Mouse (Mus musculus) embryonic facial prominence, embryonic 11.5 days (tissue): ENCODE data around the gene Gnaq. TPM values are rescaled to one million over a fixed set of nuclear protein-coding genes. Genes with fewer than 3 reads are reported as not detected.

Source experiments
- ATAC-seq: fragments of 200-750 bp; cut with Nextera tagmentation; replicated peaks from 2 replicates; pipeline ENCODE4 v1.8.0; 2017; ENCODE audit warnings: low read depth; ENCODE audit not compliant: insufficient number of reproducible peaks, low FRiP score, low TSS enrichment
- DNase-seq: peaks from one replicate; pipeline ENCODE4 v3.0.0-alpha.2; 2015; ENCODE audit warnings: low spot score
- H3K27ac ChIP-seq: fragments of 300-500 bp; sonication (generic); replicated peaks from 2 replicates; pipeline ENCODE4 v1.5.1; 2014; ENCODE audit warnings: mild to moderate bottlenecking, low read depth, low read length, control low read depth
- H3K27me3 ChIP-seq: fragments of 300-500 bp; sonication (generic); 2 replicates; pipeline ENCODE4 v1.6.1; 2014; ENCODE audit warnings: mild to moderate bottlenecking, low read length, moderate library complexity, mixed read lengths; ENCODE audit not compliant: control insufficient read depth, insufficient read depth
- H3K36me3 ChIP-seq: fragments of 300-500 bp; sonication (generic); replicated peaks from 2 replicates; pipeline ENCODE4 v1.6.1; 2014; ENCODE audit warnings: low read depth, mild to moderate bottlenecking, low read length, moderate library complexity, mixed read lengths; ENCODE audit not compliant: control insufficient read depth, insufficient read depth
- H3K4me1 ChIP-seq: fragments of 300-500 bp; sonication (generic); 2 replicates; pipeline ENCODE4 v1.6.1; 2014; ENCODE audit warnings: low read length, mixed read lengths; ENCODE audit not compliant: control insufficient read depth, insufficient read depth
- H3K4me2 ChIP-seq: fragments of 300-500 bp; sonication (generic); 2 replicates; pipeline ENCODE4 v1.6.1; 2014; ENCODE audit warnings: low read depth, mild to moderate bottlenecking, control low read depth, low read length, moderate library complexity
- H3K4me3 ChIP-seq: fragments of 300-500 bp; sonication (generic); 2 replicates; pipeline ENCODE4 v1.5.1; 2014; ENCODE audit warnings: low read depth, low read length, control low read depth
- H3K9ac ChIP-seq: fragments of 300-500 bp; sonication (generic); replicated peaks from 2 replicates; pipeline ENCODE4 v1.6.1; 2014; ENCODE audit warnings: mild to moderate bottlenecking, control low read depth, low read length
- H3K9me3 ChIP-seq: fragments of 300-500 bp; sonication (generic); replicated peaks from 2 replicates; pipeline ENCODE4 v1.6.1; 2016; ENCODE audit warnings: mild to moderate bottlenecking, low read length, inconsistent platforms, mixed read lengths; ENCODE audit not compliant: control insufficient read depth
- WGBS: fragments of 180-500 bp; shearing (Covaris S2); extraction: QIAGEN DNeasy Blood & Tissue Kit; methylation state at CpG from one replicate; pipeline ENCODE4 v1.1.7; 2014; 5-methylcytosine and 5-hydroxymethylcytosine counted together
- polyA plus RNA-seq: library from polyadenylated mRNA; unstranded; fragments of >200 nt; fragmentation: Nextera tagmentation; extraction: Ambion mirVana; gene quantifications from 2 replicates; pipeline ENCODE4 v1.2.1, GENCODE M21; 2014

Gnaq gene
- polyA plus RNA-seq, 1 experiment from 2014 or later, result 16.2 TPM

GRCm38 (mm10) chr19:16204776-16205680 is 72.4 kb downstream of the Gnaq start:
- WGBS, result 79% methylated on average over 7 of the region's 7 CpGs
- Histone ChIP-seq H3K27me3 (no peaks in the 10 kb centered on the region), H3K36me3 (no peaks in the 10 kb centered on the region), H3K4me1 (no peaks in the 10 kb centered on the region), H3K4me2 (no peak overlapping the region), H3K4me3 (no peak overlapping the region), H3K27ac (no peak overlapping the region), H3K9ac (no peak overlapping the region), H3K9me3 (no peaks in the 10 kb centered on the region)
- no peak for ATAC-seq
- DNase-seq, result no peak

- WGBS, result 90% methylated on average over 2 of the region's 2 CpGs
- no peak for ATAC-seq
- no peak overlapping the region for H3K9ac ChIP-seq
Observed at GRCm38 (mm10) chr19:16209616-16210015, 77.0 kb downstream of the Gnaq start.

GRCm38 (mm10) chr19:16214946-16215345 is 82.3 kb downstream of the Gnaq start:
- no peak for DNase-seq
- 82% methylated on average over 6 of the region's 6 CpGs for WGBS
- Histone ChIP-seq H3K9ac (no peak overlapping the region), H3K4me3 (no peak overlapping the region), H3K4me2 (no peak overlapping the region), H3K27me3 (no peaks in the 10 kb centered on the region), H3K36me3 (no peaks in the 10 kb centered on the region), H3K9me3 (no peaks in the 10 kb centered on the region), H3K4me1 (no peaks in the 10 kb centered on the region), H3K27ac (no peak overlapping the region)
- ATAC-seq, result no peak

More at GRCm38 (mm10) chr19:16209616-16210015, 77.0 kb downstream of the Gnaq start:
- Histone ChIP-seq H3K27me3 (no peaks in the 10 kb centered on the region), H3K4me2 (no peak overlapping the region), H3K36me3 (no peaks in the 10 kb centered on the region), H3K4me1 (no peaks in the 10 kb centered on the region), H3K4me3 (no peak overlapping the region), H3K9me3 (no peaks in the 10 kb centered on the region), H3K27ac (no peak overlapping the region)
- DNase-seq, result no peak

- Histone ChIP-seq H3K4me1 (no peaks in the 10 kb centered on the region), H3K9me3 (no peaks in the 10 kb centered on the region), H3K4me3 (no peak overlapping the region), H3K9ac (no peak overlapping the region), H3K4me2 (no peak overlapping the region), H3K27me3 (no peaks in the 10 kb centered on the region), H3K27ac (no peak overlapping the region), H3K36me3 (no peaks in the 10 kb centered on the region)
- ATAC-seq (no peak), DNase-seq (no peak)
- 92% methylated on average over 2 of the region's 2 CpGs for WGBS
Observed at GRCm38 (mm10) chr19:16215430-16216016, 82.9 kb downstream of the Gnaq start.

GRCm38 (mm10) chr19:16219978-16220377 is 87.3 kb downstream of the Gnaq start:
- ATAC-seq, result no peak
- no peak overlapping the region for H3K27ac ChIP-seq
- H3K4me2 ChIP-seq, result no peak overlapping the region
- H3K36me3 ChIP-seq, result no peaks in the 10 kb centered on the region
- no peak overlapping the region for H3K9ac ChIP-seq
- DNase-seq, result no peak
- 90% methylated on average over 4 of the region's 4 CpGs for WGBS
- no peak overlapping the region for H3K4me3 ChIP-seq
- no peaks in the 10 kb centered on the region for H3K27me3 ChIP-seq
- H3K4me1 ChIP-seq, result no peaks in the 10 kb centered on the region
- no peaks in the 10 kb centered on the region for H3K9me3 ChIP-seq

- Histone ChIP-seq H3K27me3 (no peaks in the 10 kb centered on the region), H3K4me2 (no peak overlapping the region), H3K4me1 (no peaks in the 10 kb centered on the region), H3K4me3 (no peak overlapping the region), H3K27ac (no peak overlapping the region), H3K9ac (no peak overlapping the region), H3K9me3 (no peaks in the 10 kb centered on the region), H3K36me3 (no peaks in the 10 kb centered on the region; the same call in 1 of the 2 replicates)
- no peak for DNase-seq
- 66% methylated on average over 3 of the region's 3 CpGs for WGBS
- no peak for ATAC-seq
Observed at GRCm38 (mm10) chr19:16222526-16222925, 89.9 kb downstream of the Gnaq start.

GRCm38 (mm10) chr19:16223126-16223525 is 90.5 kb downstream of the Gnaq start:
- Histone ChIP-seq H3K9ac (no peak overlapping the region), H3K9me3 (no peaks in the 10 kb centered on the region), H3K4me1 (no peaks in the 10 kb centered on the region), H3K36me3 (no peaks in the 10 kb centered on the region; the same call in 1 of the 2 replicates), H3K4me2 (no peak overlapping the region), H3K27ac (no peak overlapping the region), H3K27me3 (no peaks in the 10 kb centered on the region), H3K4me3 (no peak overlapping the region)
- ATAC-seq (no peak), DNase-seq (no peak)
- 93% methylated on average over 3 of the region's 3 CpGs for WGBS

GRCm38 (mm10) chr19:16224831-16225230 is 92.2 kb downstream of the Gnaq start:
- ATAC-seq (no peak), DNase-seq (no peak)
- no peaks in the 10 kb centered on the region for H3K4me1 ChIP-seq
- no peak overlapping the region for H3K4me3 ChIP-seq
- H3K27me3 ChIP-seq, result no peaks in the 10 kb centered on the region
- 57% methylated on average over 2 of the region's 2 CpGs for WGBS
- H3K4me2 ChIP-seq, result no peak overlapping the region
- H3K36me3 ChIP-seq, result no peaks in the 10 kb centered on the region; the same call in 1 of the 2 replicates
- no peaks in the 10 kb centered on the region for H3K9me3 ChIP-seq
- H3K9ac ChIP-seq, result no peak overlapping the region
- H3K27ac ChIP-seq, result no peak overlapping the region
